Mouse (Mus musculus): ENCODE measurements at regions not wholly inside any gene's neighbourhood (a gene's known extent, or its start where the extent isn't known, plus 50 kb on each side); places are given as distances from the start of the nearest gene placed in this dataset.

- H3K27me3 ChIP-seq (ENCODE audit: control insufficient read depth, insufficient read depth, low read length): no peaks in the 10 kb centered on the region
- H3K27ac ChIP-seq (ENCODE audit: control insufficient read depth, insufficient read depth, low read depth, low read length): no peak overlapping the region
- no peak for TF ChIP-seq POLR2A (IDR thresholded peaks at IDR 0.05; ENCODE audit: control insufficient read depth, low read depth, low read length)
- no peak for TF ChIP-seq CTCF (IDR thresholded peaks at IDR 0.05; ENCODE audit: control insufficient read depth, insufficient read depth, insufficient replicate concordance, low read depth, low read length)
- H3K4me3 ChIP-seq (ENCODE audit: control insufficient read depth, low read depth, low read length): no peak overlapping the region
- no peaks in the 10 kb centered on the region for H3K4me1 ChIP-seq (ENCODE audit: control insufficient read depth, insufficient read depth, low read length)
- H3K36me3 ChIP-seq (ENCODE audit: control insufficient read depth, insufficient read depth, low read length): no peaks in the 10 kb centered on the region
These were observed 54.9 kb downstream of the Cbln1 start for GRCm38 (mm10) chr8:87417466-87417865.

DNA sequence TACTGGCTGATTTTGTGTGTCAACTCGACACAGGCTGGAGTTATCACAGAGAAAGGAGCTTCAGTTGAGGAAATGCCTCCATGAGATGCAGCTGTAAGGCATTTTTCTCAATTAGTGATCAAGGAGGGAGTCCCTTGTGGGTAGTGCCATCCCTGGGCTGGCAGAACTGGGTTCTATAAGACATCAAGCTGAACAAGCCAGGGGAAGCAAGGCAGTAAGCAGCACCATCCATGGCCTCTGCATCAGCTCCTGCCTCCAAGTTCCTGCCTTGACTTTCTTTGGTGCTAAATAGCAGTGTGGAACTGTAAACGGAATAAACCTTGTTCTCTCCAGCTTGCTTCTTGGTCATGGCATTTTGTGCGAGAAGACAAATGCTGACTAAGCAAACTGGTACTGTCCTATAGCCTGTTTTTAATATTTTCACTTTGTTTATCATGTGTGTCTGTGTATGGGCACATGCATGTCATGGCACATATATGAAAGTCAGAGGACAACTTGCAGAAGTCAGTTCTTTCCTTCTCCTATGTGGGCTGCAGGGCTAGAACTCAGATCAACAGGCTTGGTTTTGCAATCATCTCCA lies 57.3 kb downstream of the Cbln1 start:
- no peaks in the 10 kb centered on the region for H3K36me3 ChIP-seq (ENCODE audit: control insufficient read depth, insufficient read depth, low read length)
- TF ChIP-seq CTCF (IDR thresholded peaks at IDR 0.05; ENCODE audit: control insufficient read depth, insufficient read depth, insufficient replicate concordance, low read depth, low read length) (no peak), POLR2A (IDR thresholded peaks at IDR 0.05; ENCODE audit: control insufficient read depth, low read depth, low read length) (no peak)
- H3K4me1 ChIP-seq (ENCODE audit: control insufficient read depth, insufficient read depth, low read length): no peaks in the 10 kb centered on the region
- no peak overlapping the region for H3K4me3 ChIP-seq (ENCODE audit: control insufficient read depth, low read depth, low read length)
- H3K27me3 ChIP-seq (ENCODE audit: control insufficient read depth, insufficient read depth, low read length): no peaks in the 10 kb centered on the region
- no peak overlapping the region for H3K27ac ChIP-seq (ENCODE audit: control insufficient read depth, insufficient read depth, low read depth, low read length)

DNA sequence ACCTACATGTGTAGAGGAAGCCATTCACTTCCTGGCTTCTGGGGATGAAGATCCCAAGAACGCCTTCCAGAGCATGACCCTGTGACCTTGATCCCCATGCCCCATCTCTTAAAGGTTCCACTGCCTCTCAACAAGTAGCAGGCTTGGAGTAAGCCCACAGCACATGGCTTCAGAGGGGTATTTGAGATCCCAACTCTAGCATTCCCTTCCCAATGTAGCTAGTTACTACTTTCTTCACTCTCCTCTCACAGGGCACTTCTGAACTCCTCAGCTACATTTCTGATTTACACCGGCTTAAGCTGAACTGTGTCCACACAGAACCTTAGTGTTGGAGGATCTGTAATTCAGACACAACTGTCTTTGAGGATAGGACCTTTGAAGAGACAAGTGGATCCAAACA lies 83.4 kb downstream of the Cbln1 start:
- Histone ChIP-seq H3K36me3 (ENCODE audit: control insufficient read depth, insufficient read depth, low read length) (no peaks in the 10 kb centered on the region), H3K27me3 (ENCODE audit: control insufficient read depth, insufficient read depth, low read length) (no peaks in the 10 kb centered on the region), H3K4me1 (ENCODE audit: control insufficient read depth, insufficient read depth, low read length) (no peaks in the 10 kb centered on the region), H3K4me3 (ENCODE audit: control insufficient read depth, low read depth, low read length) (peak overlapping the region; percentile 17; the same call in 1 of the 2 replicates), H3K27ac (ENCODE audit: control insufficient read depth, insufficient read depth, low read depth, low read length) (no peak overlapping the region)
- TF ChIP-seq POLR2A (IDR thresholded peaks at IDR 0.05; ENCODE audit: control insufficient read depth, low read depth, low read length) (no peak), CTCF (IDR thresholded peaks at IDR 0.05; ENCODE audit: control insufficient read depth, insufficient read depth, insufficient replicate concordance, low read depth, low read length) (no peak)

DNA sequence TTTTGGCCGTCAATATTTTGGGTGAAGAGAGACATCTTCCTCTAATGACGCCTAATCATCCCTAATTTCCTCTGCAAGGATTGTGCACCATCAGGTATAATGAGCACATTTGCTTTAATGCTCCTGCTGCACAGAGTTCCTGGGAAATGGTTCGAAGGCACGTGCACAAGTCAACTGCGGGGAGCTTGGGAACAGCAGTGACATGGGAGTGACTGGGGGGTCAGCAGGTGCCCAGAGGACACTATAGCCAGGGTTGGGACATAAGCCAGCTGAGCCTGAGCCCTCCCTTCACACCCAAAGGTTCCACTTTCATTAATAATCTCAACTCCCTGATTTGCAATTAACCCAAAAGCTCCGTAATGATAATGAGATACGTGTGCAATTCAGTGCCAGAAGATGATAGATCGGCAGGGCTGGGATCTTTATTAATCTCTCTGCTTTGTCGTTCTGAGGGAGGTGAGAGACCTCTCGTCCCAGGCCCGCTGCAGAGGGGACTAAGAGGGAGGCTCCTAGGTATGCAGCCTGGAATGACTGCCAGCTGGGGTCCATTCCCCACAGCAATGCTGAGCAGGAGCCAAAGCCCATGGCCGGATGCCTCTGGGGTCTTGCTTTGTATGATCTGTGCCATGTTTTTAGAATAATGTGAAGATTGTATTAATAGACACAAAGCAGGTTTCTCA lies 88.7 kb downstream of the Cbln1 start:
- H3K4me1 ChIP-seq (ENCODE audit: control insufficient read depth, insufficient read depth, low read length): no peaks in the 10 kb centered on the region
- H3K4me3 ChIP-seq (ENCODE audit: control insufficient read depth, low read depth, low read length): no peak overlapping the region
- H3K27me3 ChIP-seq (ENCODE audit: control insufficient read depth, insufficient read depth, low read length): no peaks in the 10 kb centered on the region
- TF ChIP-seq POLR2A (IDR thresholded peaks at IDR 0.05; ENCODE audit: control insufficient read depth, low read depth, low read length): no peak
- H3K27ac ChIP-seq (ENCODE audit: control insufficient read depth, insufficient read depth, low read depth, low read length): no peak overlapping the region
- no peaks in the 10 kb centered on the region for H3K36me3 ChIP-seq (ENCODE audit: control insufficient read depth, insufficient read depth, low read length)

DNA sequence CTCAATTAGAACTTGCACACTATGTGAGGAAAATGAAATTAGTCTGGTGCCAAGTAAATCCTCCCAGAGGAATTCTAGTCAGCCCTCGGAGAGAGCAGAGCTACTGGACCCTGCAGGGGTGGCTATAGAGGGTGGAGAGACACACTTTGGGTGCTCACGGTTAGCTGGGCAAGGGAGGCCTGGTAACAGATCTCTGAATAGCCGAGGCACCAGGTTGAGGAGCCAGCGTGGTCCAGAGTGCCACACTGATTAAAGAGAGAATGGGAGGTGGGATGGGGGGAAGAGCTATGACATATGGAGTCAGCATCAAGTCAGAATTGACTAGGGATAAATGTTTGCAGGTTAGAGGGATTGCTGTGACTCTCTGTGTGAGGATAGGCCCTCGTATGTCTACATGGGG lies 90.1 kb downstream of the Cbln1 start:
- H3K4me1 ChIP-seq (ENCODE audit: control insufficient read depth, insufficient read depth, low read length): no peaks in the 10 kb centered on the region
- H3K27me3 ChIP-seq (ENCODE audit: control insufficient read depth, insufficient read depth, low read length): no peaks in the 10 kb centered on the region
- TF ChIP-seq POLR2A (IDR thresholded peaks at IDR 0.05; ENCODE audit: control insufficient read depth, low read depth, low read length) (no peak), CTCF (IDR thresholded peaks at IDR 0.05; ENCODE audit: control insufficient read depth, insufficient read depth, insufficient replicate concordance, low read depth, low read length) (no peak)
- no peaks in the 10 kb centered on the region for H3K36me3 ChIP-seq (ENCODE audit: control insufficient read depth, insufficient read depth, low read length)
- H3K4me3 ChIP-seq (ENCODE audit: control insufficient read depth, low read depth, low read length): no peak overlapping the region
- H3K27ac ChIP-seq (ENCODE audit: control insufficient read depth, insufficient read depth, low read depth, low read length): no peak overlapping the region

DNA sequence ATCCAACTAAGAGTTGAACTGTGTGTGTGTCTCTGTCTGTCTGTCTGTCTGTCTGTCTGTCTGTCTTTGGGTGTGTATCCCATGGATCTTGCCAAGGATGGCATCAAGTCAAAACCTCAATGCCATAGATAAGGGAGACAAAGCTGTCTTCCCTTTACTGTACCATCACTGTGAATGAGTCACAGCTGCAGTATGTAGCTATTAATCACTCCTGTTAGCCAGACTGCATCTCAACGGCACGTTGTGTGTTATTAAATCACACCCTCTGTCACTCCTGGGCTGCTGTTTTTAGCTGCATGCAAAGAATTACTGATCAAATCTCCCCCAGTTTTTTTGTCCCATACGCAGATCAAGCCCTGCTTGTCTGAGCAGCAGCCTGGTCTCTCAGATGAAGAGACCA lies 91.6 kb downstream of the Cbln1 start:
- H3K4me1 ChIP-seq (ENCODE audit: control insufficient read depth, insufficient read depth, low read length): no peaks in the 10 kb centered on the region
- no peaks in the 10 kb centered on the region for H3K36me3 ChIP-seq (ENCODE audit: control insufficient read depth, insufficient read depth, low read length)
- TF ChIP-seq CTCF (IDR thresholded peaks at IDR 0.05; ENCODE audit: control insufficient read depth, insufficient read depth, insufficient replicate concordance, low read depth, low read length) (no peak), POLR2A (IDR thresholded peaks at IDR 0.05; ENCODE audit: control insufficient read depth, low read depth, low read length) (no peak)
- no peaks in the 10 kb centered on the region for H3K27me3 ChIP-seq (ENCODE audit: control insufficient read depth, insufficient read depth, low read length)
- no peak overlapping the region for H3K4me3 ChIP-seq (ENCODE audit: control insufficient read depth, low read depth, low read length)
- H3K27ac ChIP-seq (ENCODE audit: control insufficient read depth, insufficient read depth, low read depth, low read length): no peak overlapping the region

DNA sequence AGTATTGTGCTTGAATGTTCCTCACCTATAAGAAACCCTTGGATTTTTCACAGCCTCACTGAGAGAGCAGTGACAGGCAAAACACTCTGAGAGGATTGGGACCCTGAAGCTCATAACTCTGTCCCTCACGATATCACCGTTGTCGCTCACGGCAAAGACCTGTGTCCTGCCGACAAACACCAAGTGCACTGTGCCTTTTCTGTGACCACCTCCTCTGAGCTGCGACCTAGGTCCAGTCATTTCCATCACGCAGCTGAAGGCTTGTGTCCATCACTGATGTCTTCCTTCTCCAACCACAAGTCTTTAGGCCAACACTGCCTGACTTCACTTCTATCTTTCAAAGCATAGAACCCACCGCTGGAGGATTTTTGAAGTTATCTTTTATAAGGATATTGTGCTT lies 93.1 kb downstream of the Cbln1 start:
- Histone ChIP-seq H3K27ac (ENCODE audit: control insufficient read depth, insufficient read depth, low read depth, low read length) (no peak overlapping the region), H3K36me3 (ENCODE audit: control insufficient read depth, insufficient read depth, low read length) (no peaks in the 10 kb centered on the region), H3K27me3 (ENCODE audit: control insufficient read depth, insufficient read depth, low read length) (no peaks in the 10 kb centered on the region), H3K4me3 (ENCODE audit: control insufficient read depth, low read depth, low read length) (no peak overlapping the region), H3K4me1 (ENCODE audit: control insufficient read depth, insufficient read depth, low read length) (no peaks in the 10 kb centered on the region)
- TF ChIP-seq POLR2A (IDR thresholded peaks at IDR 0.05; ENCODE audit: control insufficient read depth, low read depth, low read length) (no peak), CTCF (IDR thresholded peaks at IDR 0.05; ENCODE audit: control insufficient read depth, insufficient read depth, insufficient replicate concordance, low read depth, low read length) (no peak)
